Mouse (Mus musculus) gastrocnemius, postnatal 10 days (tissue): ENCODE measurements around the gene Abcf2. TPM values are rescaled to one million over a fixed set of nuclear protein-coding genes. Genes with fewer than 3 reads are reported as not detected.

ENCODE experiments used
- DNase-seq: peaks from one replicate; pipeline ENCODE4 v3.0.0; 2021; ENCODE audit warnings: mixed read lengths
- long read RNA-seq, 2 experiments: library from polyadenylated mRNA; stranded (forward); transcript quantifications; one replicate each; pipeline ENCODE4 v2.0.0; 2021
- total RNA-seq, 2 experiments: library from RNA; stranded (reverse); gene quantifications; 2 replicates each; pipeline ENCODE4 v1.2.3; 2021

Abcf2 gene
- 10 to 100 TPM; 66.4 to 74.0 TPM for total RNA-seq
- long read RNA-seq, experiment 1, transcript Abcf2-201 (14 exons, 2,569 nt) = major isoform, 199 of 234 reads
- long read RNA-seq, experiment 1, partial matches to known transcripts = 14 of 234 reads
- long read RNA-seq, experiment 1, other reads (novel, unspliced or antisense) = 21 of 234 reads
- long read RNA-seq, experiment 2, transcript Abcf2-201 (14 exons, 2,569 nt) = major isoform, 210 of 242 reads
- long read RNA-seq, experiment 2, partial matches to known transcripts = 16 of 242 reads
- long read RNA-seq, experiment 2, other reads (novel, unspliced or antisense) = 16 of 242 reads

GRCm38 (mm10) chr5:24577183-24577929 is at the start of gene Abcf2:
TSS of gene Abcf2 (minus strand) at chr5:24577467.
- peak; percentile 100 for DNase-seq

- DNase-seq = no peak
Observed at GRCm38 (mm10) chr5:24624822-24625120, 47.5 kb upstream of the Abcf2 start.

- peak; percentile 40 for DNase-seq
Observed at GRCm38 (mm10) chr5:24623986-24624821, 46.9 kb upstream of the Abcf2 start, which contains the start of gene Smarcd3. TSS of gene Smarcd3 (minus strand) at chr5:24624411.

- DNase-seq = no peak
Observed at GRCm38 (mm10) chr5:24623041-24623985, 46.0 kb upstream of the Abcf2 start.

- no peak for DNase-seq
Observed at GRCm38 (mm10) chr5:24622386-24623040, 45.2 kb upstream of the Abcf2 start.

- no peak for DNase-seq
Observed at GRCm38 (mm10) chr5:24620626-24621025, 43.4 kb upstream of the Abcf2 start.

- no peak for DNase-seq
Observed at GRCm38 (mm10) chr5:24620116-24620515, 42.8 kb upstream of the Abcf2 start.

- DNase-seq = no peak
Observed at GRCm38 (mm10) chr5:24618921-24619320, 41.7 kb upstream of the Abcf2 start.

GRCm38 (mm10) chr5:24615097-24615496 is 37.8 kb upstream of the Abcf2 start:
- no peak for DNase-seq

GRCm38 (mm10) chr5:24612302-24612649 is 35.0 kb upstream of the Abcf2 start:
- DNase-seq = no peak

- no peak for DNase-seq
Observed at GRCm38 (mm10) chr5:24611366-24612301, 34.4 kb upstream of the Abcf2 start.

GRCm38 (mm10) chr5:24609388-24609787 is 32.1 kb upstream of the Abcf2 start:
- no peak for DNase-seq

GRCm38 (mm10) chr5:24605980-24606665 is 28.9 kb upstream of the Abcf2 start:
- DNase-seq = no peak

- no peak for DNase-seq
Observed at GRCm38 (mm10) chr5:24605321-24605979, 28.2 kb upstream of the Abcf2 start.

- DNase-seq = peak; percentile 91
Observed at GRCm38 (mm10) chr5:24604656-24605100, 27.4 kb upstream of the Abcf2 start.

- no peak for DNase-seq
Observed at GRCm38 (mm10) chr5:24604080-24604655, 26.9 kb upstream of the Abcf2 start.

- DNase-seq = no peak
Observed at GRCm38 (mm10) chr5:24603431-24604010, 26.3 kb upstream of the Abcf2 start.

GRCm38 (mm10) chr5:24602751-24603343 is 25.6 kb upstream of the Abcf2 start:
- peak; percentile 80 for DNase-seq
